Mouse (Mus musculus) E14TG2a.4 (cell line): Measurements from ENCODE around the gene Kcnd2.

Experiments
- H3K27me3 ChIP-seq: 2 replicates; pipeline ENCODE4 v1.6.1; 2014; ENCODE audit warnings: low read length, control low read depth; ENCODE audit not compliant: insufficient read depth
- H3K36me3 ChIP-seq: 2 replicates; pipeline ENCODE4 v1.6.1; 2014; ENCODE audit warnings: low read length, control low read depth; ENCODE audit not compliant: insufficient read depth
- H3K4me1 ChIP-seq: replicated peaks from 2 replicates; pipeline ENCODE4 v1.6.1; 2014; ENCODE audit warnings: low read depth, low read length, control low read depth
- H3K4me3 ChIP-seq: replicated peaks from 2 replicates; pipeline ENCODE4 v1.5.1; 2014; ENCODE audit warnings: mild to moderate bottlenecking, low read length
- H3K9me3 ChIP-seq: 2 replicates; pipeline ENCODE4 v1.6.1; 2014; ENCODE audit warnings: low read length, control low read depth
- CTCF ChIP-seq: conservative IDR thresholded peaks from 2 replicates; pipeline ENCODE4 v1.5.1; 2014; ENCODE audit warnings: low read length
- NANOG ChIP-seq: IDR thresholded peaks from 2 replicates; pipeline ENCODE4 v1.6.1; 2014; ENCODE audit warnings: borderline replicate concordance, low read length, mixed read lengths
- POU5F1 ChIP-seq: IDR thresholded peaks from 2 replicates; pipeline ENCODE4 v1.6.1; 2014; ENCODE audit warnings: low read length, borderline replicate concordance

Kcnd2 gene

GRCm38 (mm10) chr6:21502921-21503320 lies 287.6 kb downstream of the Kcnd2 start:
- Histone ChIP-seq H3K9me3 (no peaks in the 10 kb centered on the region), H3K27me3 (no peaks in the 10 kb centered on the region), H3K4me3 (no peak overlapping the region), H3K4me1 (no peaks in the 10 kb centered on the region), H3K36me3 (no peaks in the 10 kb centered on the region)
- TF ChIP-seq POU5F1 (no peak), CTCF (no peak), NANOG (no peak)

- Histone ChIP-seq H3K27me3 (no peaks in the 10 kb centered on the region), H3K36me3 (no peaks in the 10 kb centered on the region), H3K4me1 (no peaks in the 10 kb centered on the region), H3K4me3 (no peak overlapping the region), H3K9me3 (no peaks in the 10 kb centered on the region)
- TF ChIP-seq NANOG, result no peak
- TF ChIP-seq POU5F1, result no peak
Observed at GRCm38 (mm10) chr6:21510621-21511239, 295.4 kb downstream of the Kcnd2 start.

- no peaks in the 10 kb centered on the region for H3K4me1 ChIP-seq
- TF ChIP-seq NANOG (no peak), POU5F1 (no peak), CTCF (no peak)
- H3K36me3 ChIP-seq, result no peaks in the 10 kb centered on the region
- no peaks in the 10 kb centered on the region for H3K27me3 ChIP-seq
- no peaks in the 10 kb centered on the region for H3K9me3 ChIP-seq
- no peak overlapping the region for H3K4me3 ChIP-seq
Observed at GRCm38 (mm10) chr6:21520351-21520750, 305.0 kb downstream of the Kcnd2 start.

- H3K27me3 ChIP-seq, result no peaks in the 10 kb centered on the region
Observed at GRCm38 (mm10) chr6:21527489-21528074, 312.3 kb downstream of the Kcnd2 start.

GRCm38 (mm10) chr6:21534009-21534408 lies 318.7 kb downstream of the Kcnd2 start:
- H3K9me3 ChIP-seq, result no peaks in the 10 kb centered on the region
- no peaks in the 10 kb centered on the region for H3K4me1 ChIP-seq
- H3K27me3 ChIP-seq, result no peaks in the 10 kb centered on the region
- H3K4me3 ChIP-seq, result no peak overlapping the region
- H3K36me3 ChIP-seq, result no peaks in the 10 kb centered on the region
- TF ChIP-seq POU5F1, result no peak
- no peak for TF ChIP-seq CTCF
- TF ChIP-seq NANOG, result no peak

More at GRCm38 (mm10) chr6:21527489-21528074, 312.3 kb downstream of the Kcnd2 start:
- H3K4me1 ChIP-seq, result no peaks in the 10 kb centered on the region
- TF ChIP-seq CTCF (no peak), POU5F1 (no peak), NANOG (no peak)
- no peaks in the 10 kb centered on the region for H3K9me3 ChIP-seq
- H3K4me3 ChIP-seq, result no peak overlapping the region
- no peaks in the 10 kb centered on the region for H3K36me3 ChIP-seq

GRCm38 (mm10) chr6:21534820-21535219 lies 319.5 kb downstream of the Kcnd2 start:
- Histone ChIP-seq H3K36me3 (no peaks in the 10 kb centered on the region), H3K27me3 (no peaks in the 10 kb centered on the region), H3K4me1 (no peaks in the 10 kb centered on the region), H3K9me3 (no peaks in the 10 kb centered on the region), H3K4me3 (no peak overlapping the region)
- TF ChIP-seq NANOG (no peak), POU5F1 (no peak), CTCF (peak; percentile 62)

- no peaks in the 10 kb centered on the region for H3K36me3 ChIP-seq
- H3K4me3 ChIP-seq, result no peak overlapping the region
- no peaks in the 10 kb centered on the region for H3K9me3 ChIP-seq
- H3K4me1 ChIP-seq, result no peaks in the 10 kb centered on the region
- no peaks in the 10 kb centered on the region for H3K27me3 ChIP-seq
- TF ChIP-seq POU5F1, result no peak
Observed at GRCm38 (mm10) chr6:21551501-21551900, 336.2 kb downstream of the Kcnd2 start.

GRCm38 (mm10) chr6:21570964-21571363 lies 355.7 kb downstream of the Kcnd2 start:
- H3K9me3 ChIP-seq, result no peaks in the 10 kb centered on the region
- no peak overlapping the region for H3K4me3 ChIP-seq
- no peak for TF ChIP-seq NANOG
- no peak for TF ChIP-seq POU5F1
- TF ChIP-seq CTCF, result no peak
- no peaks in the 10 kb centered on the region for H3K36me3 ChIP-seq
- no peaks in the 10 kb centered on the region for H3K4me1 ChIP-seq
- H3K27me3 ChIP-seq, result no peaks in the 10 kb centered on the region

- no peaks in the 10 kb centered on the region for H3K27me3 ChIP-seq
- no peaks in the 10 kb centered on the region for H3K36me3 ChIP-seq
- H3K9me3 ChIP-seq, result no peaks in the 10 kb centered on the region
- no peaks in the 10 kb centered on the region for H3K4me1 ChIP-seq
- no peak overlapping the region for H3K4me3 ChIP-seq
- TF ChIP-seq CTCF (no peak), POU5F1 (no peak), NANOG (no peak)
Observed at GRCm38 (mm10) chr6:21590156-21590555, 374.9 kb downstream of the Kcnd2 start.
